Mouse (Mus musculus): ENCODE results near the gene Lsm7.

Lsm7 gene

GRCm38 (mm10) chr10:80874035-80874434 lies 19.0 kb upstream of the Lsm7 start:
- no peak for DNase-seq

GRCm38 (mm10) chr10:80871581-80871980 lies 16.6 kb upstream of the Lsm7 start, which contains the start of gene Tmprss9:
TSS of gene Tmprss9 (plus strand) at chr10:80871848.
- no peak for DNase-seq

- DNase-seq = no peak
Observed at GRCm38 (mm10) chr10:80870993-80871392, 16.0 kb upstream of the Lsm7 start.

- DNase-seq = no peak
Observed at GRCm38 (mm10) chr10:80864446-80864845, 9.4 kb upstream of the Lsm7 start.

GRCm38 (mm10) chr10:80862305-80862704 lies 7.3 kb upstream of the Lsm7 start:
- DNase-seq = no peak

- DNase-seq = no peak
Observed at GRCm38 (mm10) chr10:80858350-80858935, 3.4 kb upstream of the Lsm7 start.

GRCm38 (mm10) chr10:80857848-80858247 lies 2.8 kb upstream of the Lsm7 start:
- no peak for DNase-seq

GRCm38 (mm10) chr10:80857386-80857785 lies 2.4 kb upstream of the Lsm7 start:
- no peak for DNase-seq

GRCm38 (mm10) chr10:80856908-80857307 lies 1.9 kb upstream of the Lsm7 start:
- DNase-seq = no peak

GRCm38 (mm10) chr10:80856267-80856666 lies 1.3 kb upstream of the Lsm7 start:
- DNase-seq = no peak

- no peak for DNase-seq
Observed at GRCm38 (mm10) chr10:80855749-80856073, 702 bp upstream of the Lsm7 start.

GRCm38 (mm10) chr10:80848571-80848970 lies 6.4 kb downstream of the Lsm7 start:
- DNase-seq = peak; percentile 73 to 82

- DNase-seq = no peak
Observed at GRCm38 (mm10) chr10:80845732-80846131, 9.3 kb downstream of the Lsm7 start.

- DNase-seq = no peak
Observed at GRCm38 (mm10) chr10:80845055-80845693, 9.8 kb downstream of the Lsm7 start.

- no peak for DNase-seq
Observed at GRCm38 (mm10) chr10:80843931-80844547, 11.0 kb downstream of the Lsm7 start, which contains the start of gene Lingo3. TSS of gene Lingo3 (minus strand) at chr10:80844039.

GRCm38 (mm10) chr10:80843087-80843930 lies 11.7 kb downstream of the Lsm7 start:
- no peak for DNase-seq

- DNase-seq = no peak
Observed at GRCm38 (mm10) chr10:80842334-80842733, 12.7 kb downstream of the Lsm7 start.

GRCm38 (mm10) chr10:80841685-80842084 lies 13.3 kb downstream of the Lsm7 start:
- DNase-seq = no peak

- DNase-seq = no peak
Observed at GRCm38 (mm10) chr10:80839848-80840247, 15.2 kb downstream of the Lsm7 start.

GRCm38 (mm10) chr10:80838346-80838912 lies 16.6 kb downstream of the Lsm7 start:
- no peak for DNase-seq

- DNase-seq = no peak
Observed at GRCm38 (mm10) chr10:80837827-80838226, 17.2 kb downstream of the Lsm7 start.

GRCm38 (mm10) chr10:80836949-80837379 lies 18.0 kb downstream of the Lsm7 start:
- no peak for DNase-seq

- DNase-seq = no peak
Observed at GRCm38 (mm10) chr10:80835617-80836016, 19.4 kb downstream of the Lsm7 start.

Data from thymus, postnatal 36 days (tissue).